Mouse (Mus musculus) layer of hippocampus, postnatal 14 days (tissue): ENCODE data around the gene Tas2r117. TPM values are rescaled to one million over a fixed set of nuclear protein-coding genes. Genes with fewer than 3 reads are reported as not detected.

Experiments
- DNase-seq, 2 experiments: peaks; one replicate each; pipeline ENCODE4 v3.0.0; 2021 to 2022; ENCODE audit warnings: low spot score in 2 of 2, mixed read lengths in 1 of 2
- long read RNA-seq, 2 experiments: library from polyadenylated mRNA; stranded (forward); transcript quantifications; one replicate each; pipeline ENCODE4 v2.0.0; 2021
- total RNA-seq, 2 experiments: library from RNA; stranded (reverse); gene quantifications; 2 replicates each; pipeline ENCODE4 v1.2.3; 2021

Tas2r117 gene
- total RNA-seq, result not detected
- long read RNA-seq, experiment 1, result 0 reads
- long read RNA-seq, experiment 2, result 0 reads

GRCm38 (mm10) chr6:132802518-132802917 is at the start of gene Tas2r117:
Gene Tas2r117, plus strand, starts transcription at chr6:132802818.
- DNase-seq, result no peak

GRCm38 (mm10) chr6:132754430-132754829 is 48.2 kb upstream of the Tas2r117 start, which contains the start of gene Tas2r124:
Gene Tas2r124, plus strand, starts transcription at chr6:132754730.
- DNase-seq, result no peak

- no peak for DNase-seq
Observed at GRCm38 (mm10) chr6:132761831-132762230, 40.8 kb upstream of the Tas2r117 start, which contains the start of gene Tas2r102. Gene Tas2r102, plus strand, starts transcription at chr6:132762131.

GRCm38 (mm10) chr6:132778062-132778461 is 24.6 kb upstream of the Tas2r117 start, which contains the start of gene Tas2r136:
Gene Tas2r136, minus strand, starts transcription at chr6:132778162.
- DNase-seq, result no peak

- no peak for DNase-seq
Observed at GRCm38 (mm10) chr6:132795393-132795792, 7.2 kb upstream of the Tas2r117 start.

- DNase-seq, result no peak
Observed at GRCm38 (mm10) chr6:132846842-132847241, 44.2 kb downstream of the Tas2r117 start, which contains the start of gene Tas2r123. Gene Tas2r123, plus strand, starts transcription at chr6:132847142.

Other genes with a start within 250 kb of the Tas2r117 start
- gene Prh1, start 233.0 kb upstream of the Tas2r117 start, total RNA-seq, result not detected
- gene Prp2, start 206.9 kb upstream of the Tas2r117 start, total RNA-seq, result not detected
- not detected for gene A630073D07Rik, start 151.3 kb upstream of the Tas2r117 start, total RNA-seq
- not detected for gene Tas2r120, start 145.9 kb upstream of the Tas2r117 start, total RNA-seq
- not detected for gene Tas2r121, start 101.8 kb upstream of the Tas2r117 start, total RNA-seq
- gene Tas2r122, start 90.9 kb upstream of the Tas2r117 start, total RNA-seq, result not detected
- not detected for gene Tas2r115, start 64.8 kb upstream of the Tas2r117 start, total RNA-seq
- not detected for gene Tas2r124, start 48.1 kb upstream of the Tas2r117 start, total RNA-seq
- gene Tas2r102, start 40.7 kb upstream of the Tas2r117 start, total RNA-seq, result not detected
- not detected for gene Tas2r136, start 24.7 kb upstream of the Tas2r117 start, total RNA-seq
- not detected for gene Tas2r123, start 44.3 kb downstream of the Tas2r117 start, total RNA-seq
- gene Tas2r116, start 52.6 kb downstream of the Tas2r117 start, total RNA-seq, result not detected
- gene Tas2r110, start 65.2 kb downstream of the Tas2r117 start, total RNA-seq, result not detected
- gene Tas2r113, start 90.2 kb downstream of the Tas2r117 start, total RNA-seq, result not detected
- not detected for gene Tas2r125, start 106.8 kb downstream of the Tas2r117 start, total RNA-seq
- gene Tas2r129, start 148.3 kb downstream of the Tas2r117 start, total RNA-seq, result not detected
- gene Tas2r131, start 155.1 kb downstream of the Tas2r117 start, total RNA-seq, result not detected
- gene Tas2r109, start 178.1 kb downstream of the Tas2r117 start, total RNA-seq, result not detected
- gene Tas2r103, start 234.3 kb downstream of the Tas2r117 start, total RNA-seq, result not detected